Comparison of ENCODE assay signal across 30 mouse cellular contexts in the genomic region with DNA sequence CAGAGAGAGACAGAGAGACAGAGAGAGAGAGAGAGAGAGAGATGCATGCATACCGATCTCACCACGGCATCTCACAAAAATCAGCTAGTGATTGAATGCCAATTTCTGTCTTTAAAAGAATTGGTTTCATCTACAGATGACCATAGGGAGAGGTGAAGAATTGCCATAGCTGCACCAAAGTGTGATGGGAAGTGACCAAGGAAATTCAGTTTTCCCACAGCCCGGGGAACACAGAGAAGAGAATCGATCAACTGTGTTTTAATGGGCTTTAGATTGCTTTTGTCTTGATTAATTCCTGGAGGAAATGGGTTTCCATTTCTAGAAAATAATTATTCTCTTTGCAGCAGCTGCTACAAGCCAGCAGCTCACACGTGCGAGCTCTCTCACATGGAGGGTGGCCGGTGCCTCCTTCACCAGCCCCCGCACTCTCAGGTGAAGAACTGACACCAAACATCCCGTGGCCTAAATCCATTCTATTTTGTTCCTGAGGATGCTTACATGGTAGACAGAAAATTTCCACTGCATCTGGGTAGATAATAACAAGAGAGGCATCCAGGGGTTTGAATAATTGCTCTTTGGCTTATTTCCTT.
DNase-seq lines count a peak whose midpoint lies in the region; ATAC-seq and TF ChIP-seq lines count a peak whose summit lies in the region.
"Had no signal": no experiment of that assay in that cellular context is flagged by ENCODE, and none has a peak within 500 bp of the region (broad histone marks: within the 10 kb centered on the region; RNA-seq: fewer than 3 reads in every experiment).

No protein-coding gene starts in this region.

- no peak overlapping the region for H3K4me2 ChIP-seq in midbrain, postnatal 0 days (ENCODE audit: low read depth, low read length, poor library complexity, severe bottlenecking)
- peak overlapping the region; percentile 10; the same call in 1 of the 2 replicates for H3K4me2 ChIP-seq in hindbrain, embryonic 13.5 days
- no peak overlapping the region for H3K4me2 ChIP-seq in hindbrain, postnatal 0 days (ENCODE audit: low read depth, low read length)
- H3K4me2 ChIP-seq: embryonic facial prominence, embryonic 15.5 days; forebrain, embryonic 15.5 days; heart, embryonic 15.5 days; limb, embryonic 12.5 days; liver, embryonic 15.5 days; lung, embryonic 14.5 days; midbrain, embryonic 15.5 days; stomach, embryonic 15.5 days had no signal

- no peaks in the 10 kb centered on the region for H3K4me1 ChIP-seq in midbrain, postnatal 0 days (ENCODE audit: insufficient read depth, low read length)
- peaks cover 9% of the 10 kb centered on the region; the same call in 1 of the 2 replicates for H3K4me1 ChIP-seq in midbrain, embryonic 10.5 days
- peaks cover 11% of the 10 kb centered on the region; the same call in 1 of the 2 replicates for H3K4me1 ChIP-seq in hindbrain, embryonic 13.5 days (replicated peaks)
- H3K4me1 ChIP-seq in hindbrain, postnatal 0 days (ENCODE audit: insufficient read depth, low read length): no peaks in the 10 kb centered on the region
- H3K4me1 ChIP-seq: embryonic facial prominence, embryonic 10.5 days; embryonic facial prominence, embryonic 15.5 days; forebrain, embryonic 15.5 days; heart, embryonic 15.5 days; limb, embryonic 12.5 days; liver, embryonic 15.5 days; midbrain, embryonic 15.5 days; stomach, embryonic 15.5 days had no signal

- H3K27ac ChIP-seq in midbrain, postnatal 0 days (ENCODE audit: low read depth, low read length): no peak overlapping the region
- H3K27ac ChIP-seq in midbrain, embryonic 10.5 days (replicated peaks): no peak overlapping the region
- H3K27ac ChIP-seq in hindbrain, embryonic 13.5 days: peak overlapping the region; percentile 78
- no peak overlapping the region for H3K27ac ChIP-seq in hindbrain, postnatal 0 days
- H3K27ac ChIP-seq: embryonic facial prominence, embryonic 10.5 days; embryonic facial prominence, embryonic 15.5 days; forebrain, embryonic 15.5 days; heart, embryonic 10.5 days; heart, embryonic 15.5 days; limb, embryonic 12.5 days; liver, embryonic 15.5 days; midbrain, embryonic 15.5 days; stomach, embryonic 15.5 days had no signal

- no peaks in the 10 kb centered on the region for H3K36me3 ChIP-seq in midbrain, postnatal 0 days (ENCODE audit: insufficient read depth, low read length)
- H3K36me3 ChIP-seq in midbrain, embryonic 10.5 days: no peaks in the 10 kb centered on the region
- no peaks in the 10 kb centered on the region for H3K36me3 ChIP-seq in hindbrain, embryonic 13.5 days
- H3K36me3 ChIP-seq in hindbrain, postnatal 0 days (ENCODE audit: insufficient read depth, low read length): no peaks in the 10 kb centered on the region
- H3K36me3 ChIP-seq: embryonic facial prominence, embryonic 10.5 days; embryonic facial prominence, embryonic 15.5 days; forebrain, embryonic 15.5 days; heart, embryonic 10.5 days; heart, embryonic 15.5 days; limb, embryonic 12.5 days; liver, embryonic 15.5 days; midbrain, embryonic 15.5 days; stomach, embryonic 15.5 days had no signal

- TF ChIP-seq CTCF in midbrain, postnatal 0 days (IDR thresholded peaks at IDR 0.05): no peak
- no peak for TF ChIP-seq CTCF in hindbrain, postnatal 0 days (IDR thresholded peaks at IDR 0.05; ENCODE audit: low read depth)

- 60% methylated on average over 9 of the region's 9 CpGs for WGBS in midbrain, postnatal 0 days
- 75% methylated on average over 9 of the region's 9 CpGs for WGBS in midbrain, embryonic 10.5 days
- 53% methylated on average over 9 of the region's 9 CpGs for WGBS in hindbrain, embryonic 13.5 days
- WGBS in hindbrain, postnatal 0 days: 58% methylated on average over 9 of the region's 9 CpGs

- no peaks in the 10 kb centered on the region for H3K27me3 ChIP-seq in midbrain, postnatal 0 days (ENCODE audit: insufficient read depth, low read length)
- H3K27me3 ChIP-seq in midbrain, embryonic 10.5 days (ENCODE audit: low read depth, poor library complexity, severe bottlenecking): no peaks in the 10 kb centered on the region
- no peaks in the 10 kb centered on the region for H3K27me3 ChIP-seq in hindbrain, embryonic 13.5 days
- no peaks in the 10 kb centered on the region for H3K27me3 ChIP-seq in hindbrain, postnatal 0 days (ENCODE audit: insufficient read depth, low read length)
- H3K27me3 ChIP-seq: embryonic facial prominence, embryonic 15.5 days; forebrain, embryonic 15.5 days; heart, embryonic 15.5 days; limb, embryonic 12.5 days; liver, embryonic 15.5 days; midbrain, embryonic 15.5 days; stomach, embryonic 15.5 days had no signal

- no peak overlapping the region for H3K4me3 ChIP-seq in midbrain, postnatal 0 days (ENCODE audit: low read depth, low read length)
- H3K4me3 ChIP-seq in midbrain, embryonic 10.5 days: no peak overlapping the region
- no peak overlapping the region for H3K4me3 ChIP-seq in hindbrain, embryonic 13.5 days
- H3K4me3 ChIP-seq in hindbrain, postnatal 0 days (ENCODE audit: low read length): no peak overlapping the region
- H3K4me3 ChIP-seq: embryonic facial prominence, embryonic 10.5 days; embryonic facial prominence, embryonic 15.5 days; forebrain, embryonic 15.5 days; heart, embryonic 10.5 days; heart, embryonic 15.5 days; limb, embryonic 12.5 days; liver, embryonic 15.5 days; midbrain, embryonic 15.5 days; myocyte; stomach, embryonic 15.5 days had no signal

- no peaks in the 10 kb centered on the region for H3K9me3 ChIP-seq in midbrain, postnatal 0 days (ENCODE audit: low read length)
- no peaks in the 10 kb centered on the region for H3K9me3 ChIP-seq in midbrain, embryonic 10.5 days (replicated peaks)
- no peaks in the 10 kb centered on the region for H3K9me3 ChIP-seq in hindbrain, embryonic 13.5 days
- no peaks in the 10 kb centered on the region for H3K9me3 ChIP-seq in hindbrain, postnatal 0 days (ENCODE audit: low read length)
- H3K9me3 ChIP-seq: embryonic facial prominence, embryonic 10.5 days; embryonic facial prominence, embryonic 15.5 days; forebrain, embryonic 15.5 days; heart, embryonic 10.5 days; heart, embryonic 15.5 days; limb, embryonic 12.5 days; liver, embryonic 15.5 days; midbrain, embryonic 15.5 days; stomach, embryonic 15.5 days had no signal

- H3K9ac ChIP-seq in midbrain, postnatal 0 days (replicated peaks; ENCODE audit: low read length, poor library complexity, severe bottlenecking): no peak overlapping the region
- H3K9ac ChIP-seq in hindbrain, embryonic 13.5 days: no peak overlapping the region
- no peak overlapping the region for H3K9ac ChIP-seq in hindbrain, postnatal 0 days (replicated peaks; ENCODE audit: low read length)
- H3K9ac ChIP-seq: embryonic facial prominence, embryonic 15.5 days; forebrain, embryonic 15.5 days; heart, embryonic 15.5 days; limb, embryonic 12.5 days; liver, embryonic 15.5 days; lung, embryonic 14.5 days; midbrain, embryonic 15.5 days; stomach, embryonic 15.5 days had no signal

- DNase-seq in midbrain, postnatal 0 days (ENCODE audit: low spot score): peak; percentile 22
- no peak for DNase-seq in midbrain, embryonic 10.5 days (ENCODE audit: low spot score)
- peak; percentile 33 for DNase-seq in hindbrain, postnatal 0 days (ENCODE audit: low spot score)
- no peak for DNase-seq in spleen, postnatal 14 days (ENCODE audit: low spot score in 2 of 2)
- no peak for DNase-seq in natural killer cell, adult 2 months (ENCODE audit: low spot score in 2 of 2)
- DNase-seq in layer of hippocampus, adult 11-12 months (ENCODE audit: low spot score): no peak
- DNase-seq: adrenal gland, postnatal 25 days; B cell, adult 2 months; cerebellum, adult 8-10 months; cerebellum, postnatal 25 days; gastrocnemius, postnatal 25 days; heart, adult 11 months; kidney, adult 9 months; kidney, postnatal 10 days; layer of hippocampus, adult 9-11 months; lung, embryonic 14.5 days; lung, postnatal 14 days; right cerebral cortex, postnatal 14 days had no signal

- ATAC-seq in midbrain, postnatal 0 days (ENCODE audit: low FRiP score): no peak
- 0 out of 2 replicates have a peak, but pooled peaks have one; percentile 52 for ATAC-seq in hindbrain, embryonic 13.5 days (ENCODE audit: low FRiP score)
- peak; percentile 45; the same call in 1 of the 2 replicates for ATAC-seq in hindbrain, postnatal 0 days
- ATAC-seq: forebrain, embryonic 15.5 days; intestine, postnatal 0 days; midbrain, embryonic 15.5 days had no signal

Comparison
In these comparisons a context has a peak if more than half of its experiments do, and no peak if none do; other contexts are left out.
1. DNase-seq: peak in midbrain, postnatal 0 days (single experiment) and hindbrain, postnatal 0 days (single experiment); none in midbrain, embryonic 10.5 days (single experiment), spleen, postnatal 14 days (0 of 2), natural killer cell, adult 2 months (0 of 2) and layer of hippocampus, adult 11-12 months (single experiment).